Mouse (Mus musculus) hindbrain, embryonic 12.5 days (tissue): ENCODE measurements around the gene Rnase11. TPM values are rescaled to one million over a fixed set of nuclear protein-coding genes. Genes with fewer than 3 reads are reported as not detected.
"Not testable (repeated sequence)": the region's sequence is repeated elsewhere in the genome, so short reads cannot be mapped to it uniquely, and the experiment has no call there.

Source experiments
- ATAC-seq: fragments of 200-750 bp; cut with Nextera tagmentation; 2 replicates; pipeline ENCODE4 v1.8.0; 2017; ENCODE audit warnings: moderate TSS enrichment; ENCODE audit not compliant: low FRiP score
- H3K27ac ChIP-seq: fragments of 300-500 bp; sonication (generic); 2 replicates; pipeline ENCODE4 v1.5.1; 2016; ENCODE audit warnings: mild to moderate bottlenecking
- H3K27me3 ChIP-seq: fragments of 300-500 bp; sonication (generic); 2 replicates; pipeline ENCODE4 v1.6.1; 2016; ENCODE audit warnings: mild to moderate bottlenecking
- H3K36me3 ChIP-seq: fragments of 300-500 bp; sonication (generic); 2 replicates; pipeline ENCODE4 v1.6.1; 2016; ENCODE audit warnings: mild to moderate bottlenecking
- H3K4me1 ChIP-seq: fragments of 300-500 bp; sonication (generic); 2 replicates; pipeline ENCODE4 v1.6.1; 2016
- H3K4me2 ChIP-seq: fragments of 300-500 bp; sonication (generic); replicated peaks from 2 replicates; pipeline ENCODE4 v1.6.1; 2016; ENCODE audit warnings: mild to moderate bottlenecking
- H3K4me3 ChIP-seq: fragments of 300-500 bp; sonication (generic); 2 replicates; pipeline ENCODE4 v1.5.1; 2016; ENCODE audit warnings: mild to moderate bottlenecking
- H3K9ac ChIP-seq: fragments of 300-500 bp; sonication (generic); 2 replicates; pipeline ENCODE4 v1.6.1; 2016; ENCODE audit warnings: mild to moderate bottlenecking, moderate library complexity
- H3K9me3 ChIP-seq: fragments of 300-500 bp; sonication (generic); replicated peaks from 2 replicates; pipeline ENCODE4 v1.6.1; 2016; ENCODE audit warnings: mild to moderate bottlenecking
- WGBS: fragments of 180-500 bp; shearing (Covaris S2); methylation state at CpG from one replicate; pipeline ENCODE4 v1.1.7; 2016; 5-methylcytosine and 5-hydroxymethylcytosine counted together
- polyA plus RNA-seq: library from polyadenylated mRNA; unstranded; fragments of >200 nt; fragmentation: Nextera tagmentation; extraction: Ambion mirVana; gene quantifications from 2 replicates; pipeline ENCODE4 v1.2.1, GENCODE M21; 2016

The Rnase11 gene
- not detected in 2 replicates for polyA plus RNA-seq

- Histone ChIP-seq H3K4me3 (no peak within 1 kb of the TSS), H3K9ac (no peak within 1 kb of the TSS), H3K27me3 (no peaks in the 10 kb centered on the region), H3K9me3 (no peaks in the 10 kb centered on the region), H3K36me3 (no peaks in the 10 kb centered on the region), H3K27ac (no peak within 1 kb of the TSS), H3K4me1 (peaks cover 8% of the 10 kb centered on the region), H3K4me2 (no peak within 1 kb of the TSS)
- no peak for ATAC-seq
- WGBS: 88% methylated on average over 2 of the region's 2 CpGs
Measured at GRCm38 (mm10) chr14:51050063-51050462, at the start of gene Rnase11. Gene Rnase11, minus strand, starts transcription at chr14:51050163.

- 91% methylated on average over 11 of the region's 11 CpGs for WGBS
- no peaks in the 10 kb centered on the region for H3K4me1 ChIP-seq
- no peaks in the 10 kb centered on the region for H3K36me3 ChIP-seq
- H3K27ac ChIP-seq: no peak overlapping the region
- no peak overlapping the region for H3K4me2 ChIP-seq
- no peak overlapping the region for H3K4me3 ChIP-seq
- no peak overlapping the region for H3K9ac ChIP-seq
- no peaks in the 10 kb centered on the region for H3K27me3 ChIP-seq
- H3K9me3 ChIP-seq: no peaks in the 10 kb centered on the region
- ATAC-seq: no peak
Measured at GRCm38 (mm10) chr14:51098921-51099320, 49.0 kb upstream of the Rnase11 start.

- not testable (repeated sequence) for H3K36me3 ChIP-seq, H3K9me3 ChIP-seq, H3K27ac ChIP-seq, H3K27me3 ChIP-seq, H3K4me2 ChIP-seq, H3K4me1 ChIP-seq, H3K4me3 ChIP-seq, H3K9ac ChIP-seq
- ATAC-seq: peak; percentile 43; the same call in 1 of the 2 replicates
- 41% methylated on average over 1 of the region's 1 CpGs for WGBS
Measured at GRCm38 (mm10) chr14:51098300-51098699, 48.3 kb upstream of the Rnase11 start.

GRCm38 (mm10) chr14:51095736-51096524, 46.0 kb upstream of the Rnase11 start:
- Histone ChIP-seq H3K4me1 (no peaks in the 10 kb centered on the region; the same call in 1 of the 2 replicates), H3K9me3 (no peaks in the 10 kb centered on the region), H3K4me2 (no peak overlapping the region), H3K27me3 (no peaks in the 10 kb centered on the region), H3K27ac (no peak overlapping the region), H3K4me3 (no peak overlapping the region), H3K9ac (no peak overlapping the region), H3K36me3 (no peaks in the 10 kb centered on the region)
- WGBS: 67% methylated on average over 9 of the region's 9 CpGs
- no peak for ATAC-seq

- Histone ChIP-seq H3K36me3 (no peaks in the 10 kb centered on the region), H3K9me3 (no peaks in the 10 kb centered on the region), H3K4me1 (no peaks in the 10 kb centered on the region; the same call in 1 of the 2 replicates), H3K27me3 (no peaks in the 10 kb centered on the region), H3K9ac (no peak overlapping the region), H3K4me2 (no peak overlapping the region), H3K27ac (no peak overlapping the region), H3K4me3 (no peak overlapping the region)
- WGBS: 71% methylated on average over 9 of the region's 9 CpGs
- ATAC-seq: no peak
Measured at GRCm38 (mm10) chr14:51094921-51095320, 45.0 kb upstream of the Rnase11 start.

- Histone ChIP-seq H3K4me3 (no peak overlapping the region), H3K9ac (no peak overlapping the region), H3K4me2 (no peak overlapping the region), H3K36me3 (no peaks in the 10 kb centered on the region), H3K4me1 (no peaks in the 10 kb centered on the region; the same call in 1 of the 2 replicates), H3K27ac (no peak overlapping the region), H3K9me3 (no peaks in the 10 kb centered on the region), H3K27me3 (no peaks in the 10 kb centered on the region)
- ATAC-seq: no peak
- WGBS: 85% methylated on average over 5 of the region's 5 CpGs
Measured at GRCm38 (mm10) chr14:51094096-51094875, 44.3 kb upstream of the Rnase11 start.

- no peaks in the 10 kb centered on the region for H3K27me3 ChIP-seq
- peaks cover 4% of the 10 kb centered on the region; the same call in 1 of the 2 replicates for H3K4me1 ChIP-seq
- 36% methylated on average over 3 of the region's 3 CpGs for WGBS
- H3K36me3 ChIP-seq: no peaks in the 10 kb centered on the region
- no peak for ATAC-seq
- H3K9me3 ChIP-seq: no peaks in the 10 kb centered on the region
- no peak overlapping the region for H3K9ac ChIP-seq
- H3K4me3 ChIP-seq: no peak overlapping the region
- H3K27ac ChIP-seq: no peak overlapping the region
- H3K4me2 ChIP-seq: no peak overlapping the region
Measured at GRCm38 (mm10) chr14:51093496-51093895, 43.5 kb upstream of the Rnase11 start.

- 54% methylated on average over 8 of the region's 8 CpGs for WGBS
- Histone ChIP-seq H3K4me2 (peak overlapping the region; percentile 78; the same call in 1 of the 2 replicates), H3K4me3 (no peak overlapping the region), H3K27ac (no peak overlapping the region), H3K4me1 (peaks cover 7% of the 10 kb centered on the region; the same call in 1 of the 2 replicates), H3K9me3 (no peaks in the 10 kb centered on the region), H3K9ac (no peak overlapping the region), H3K36me3 (no peaks in the 10 kb centered on the region), H3K27me3 (no peaks in the 10 kb centered on the region)
- ATAC-seq: no peak
Measured at GRCm38 (mm10) chr14:51092073-51092620, 42.2 kb upstream of the Rnase11 start.

- peak within 1 kb of the TSS; percentile 70 for H3K27ac ChIP-seq
- peak within 1 kb of the TSS; percentile 55 for H3K4me3 ChIP-seq
- H3K9me3 ChIP-seq: no peaks in the 10 kb centered on the region
- H3K36me3 ChIP-seq: no peaks in the 10 kb centered on the region
- peak within 1 kb of the TSS; percentile 69 for H3K9ac ChIP-seq
- WGBS: 9% methylated on average over 33 of the region's 33 CpGs
- ATAC-seq: peak; percentile 35
- H3K4me1 ChIP-seq: peaks cover 7% of the 10 kb centered on the region; the same call in 1 of the 2 replicates
- no peaks in the 10 kb centered on the region for H3K27me3 ChIP-seq
- H3K4me2 ChIP-seq: peak within 1 kb of the TSS; percentile 78
Measured at GRCm38 (mm10) chr14:51090921-51091900, 41.2 kb upstream of the Rnase11 start, which contains the start of the genes Rnase4 and Ang. Gene Rnase4, plus strand, starts transcription at chr14:51091077. Gene Ang, plus strand, starts transcription at chr14:51091150.

- WGBS: 1% methylated on average over 27 of the region's 27 CpGs
- ATAC-seq: peak; percentile 55
- no peaks in the 10 kb centered on the region for H3K27me3 ChIP-seq
- H3K9me3 ChIP-seq: no peaks in the 10 kb centered on the region
- no peaks in the 10 kb centered on the region for H3K36me3 ChIP-seq
- peak overlapping the region; percentile 55 for H3K4me3 ChIP-seq
- peak overlapping the region; percentile 78 for H3K4me2 ChIP-seq
- peak overlapping the region; percentile 70 for H3K27ac ChIP-seq
- H3K9ac ChIP-seq: peak overlapping the region; percentile 69
- peaks cover 7% of the 10 kb centered on the region; the same call in 1 of the 2 replicates for H3K4me1 ChIP-seq
Measured at GRCm38 (mm10) chr14:51090077-51090781, 40.3 kb upstream of the Rnase11 start.

GRCm38 (mm10) chr14:51089674-51090076, 39.7 kb upstream of the Rnase11 start:
- WGBS: under 1% methylated on average over 15 of the region's 15 CpGs
- no peaks in the 10 kb centered on the region for H3K9me3 ChIP-seq
- no peaks in the 10 kb centered on the region for H3K27me3 ChIP-seq
- H3K4me2 ChIP-seq: peak overlapping the region; percentile 78
- ATAC-seq: 0 out of 2 replicates have a peak, but pooled peaks have one; percentile 16
- H3K4me1 ChIP-seq: peaks cover 7% of the 10 kb centered on the region; the same call in 1 of the 2 replicates
- H3K4me3 ChIP-seq: peak overlapping the region; percentile 55
- peak overlapping the region; percentile 70 for H3K27ac ChIP-seq
- peak overlapping the region; percentile 69 for H3K9ac ChIP-seq
- no peaks in the 10 kb centered on the region for H3K36me3 ChIP-seq
